Mouse (Mus musculus) thymus, adult 2 months (tissue): ENCODE measurements around the gene Cdk5.

Experiments
- CTCF ChIP-seq: fragments of 200-500 bp; IDR thresholded peaks from 2 replicates; pipeline ENCODE4 v1.5.1; 2012; ENCODE audit warnings: mild to moderate bottlenecking, control low read depth, low read length, moderate library complexity, borderline replicate concordance; ENCODE audit not compliant: control insufficient read depth, poor library complexity, insufficient read depth; ENCODE audit errors: extremely low read depth
- POLR2A ChIP-seq: fragments of 200-500 bp; IDR thresholded peaks from 2 replicates; pipeline ENCODE4 v1.6.1; 2012; ENCODE audit warnings: mild to moderate bottlenecking, low read length, control low read depth, moderate library complexity; ENCODE audit not compliant: control insufficient read depth, poor library complexity, insufficient read depth; ENCODE audit errors: extremely low read depth

GRCm38 (mm10) chr5:24392724-24393123 lies 30.6 kb downstream of the Cdk5 start:
- TF ChIP-seq CTCF: no peak
- TF ChIP-seq POLR2A: no peak
